Mouse (Mus musculus): ENCODE measurements around the gene Asic3. TPM values are rescaled to one million over a fixed set of nuclear protein-coding genes. Genes with fewer than 3 reads are reported as not detected.
A peak's percentile ranks its signal among the peaks of the same experiment; 100 is the strongest.

The Asic3 gene
- polyA plus RNA-seq, 1 experiment from 2014 or later = 0.34 TPM

DNA sequence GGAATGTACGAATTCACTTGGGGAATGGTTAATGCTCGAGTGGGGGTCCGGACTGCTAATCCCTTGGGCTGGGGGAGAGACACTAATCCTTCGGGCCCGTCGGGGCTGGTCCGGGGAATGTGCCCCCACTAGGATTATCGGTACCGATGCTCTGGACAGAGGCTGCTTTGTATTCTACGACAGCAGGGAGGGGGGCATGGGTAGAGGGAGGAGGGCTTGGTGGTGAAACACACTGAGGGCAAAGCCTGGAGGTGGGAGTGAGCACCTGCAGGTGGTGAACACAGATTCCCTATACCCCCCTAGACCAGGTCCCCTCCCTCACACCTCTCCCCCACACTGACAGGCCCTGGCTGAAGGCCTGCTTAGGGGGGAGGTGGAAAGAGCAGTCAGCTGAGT lies 12.8 kb downstream of the Asic3 start:
- WGBS = under 1% methylated on average over 10 of the region's 10 CpGs
- Histone ChIP-seq H3K27ac (replicated peaks) (peak overlapping the region; percentile 90), H3K4me1 (peaks cover 67% of the 10 kb centered on the region), H3K9me3 (no peaks in the 10 kb centered on the region), H3K27me3 (replicated peaks; ENCODE audit: low read depth, poor library complexity, severe bottlenecking) (peaks cover 24% of the 10 kb centered on the region), H3K36me3 (replicated peaks) (peaks cover 27% of the 10 kb centered on the region), H3K4me3 (peak overlapping the region; percentile 80)
- DNase-seq (ENCODE audit: low spot score) = peak; percentile 51

DNA sequence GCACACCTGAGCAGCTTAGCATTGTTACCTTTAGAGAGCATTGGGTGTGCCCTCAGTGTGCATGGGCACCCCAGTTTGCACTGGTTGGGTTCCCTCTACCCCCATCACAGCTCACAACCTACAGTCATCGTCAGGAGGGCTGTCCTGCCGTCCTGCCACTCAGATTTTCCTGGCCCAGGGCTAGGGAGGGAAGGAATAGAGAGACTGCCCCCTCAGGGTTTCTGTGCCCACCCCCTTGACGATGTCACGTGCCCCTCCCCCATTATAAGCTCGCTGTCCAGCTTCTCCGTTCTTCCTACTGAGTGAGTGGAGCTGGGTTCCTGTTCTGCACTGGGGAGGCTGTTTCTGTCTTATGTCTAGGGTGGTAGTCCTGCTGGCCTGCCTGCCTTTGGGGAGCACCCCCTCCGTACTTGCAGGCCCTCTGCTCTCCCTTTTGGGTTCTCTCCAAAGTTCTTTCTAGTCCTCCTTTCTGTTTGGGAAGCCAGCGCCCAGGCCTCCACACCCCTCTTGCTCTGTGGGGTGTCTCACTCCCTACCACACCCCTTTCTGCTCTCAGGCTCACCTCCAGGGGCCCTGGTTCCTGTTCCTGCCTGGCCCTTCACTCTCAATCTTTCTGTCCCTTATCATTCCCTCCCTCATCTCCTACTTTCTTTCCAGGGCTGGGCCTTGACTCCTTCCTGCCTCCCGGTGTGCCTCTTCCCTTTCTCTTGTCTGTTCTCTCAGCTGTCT lies 13.5 kb downstream of the Asic3 start:
- Histone ChIP-seq H3K27ac (replicated peaks) (peak overlapping the region; percentile 90; the same call in 1 of the 2 replicates), H3K27me3 (replicated peaks; ENCODE audit: low read depth, poor library complexity, severe bottlenecking) (peaks cover 24% of the 10 kb centered on the region), H3K9me3 (no peaks in the 10 kb centered on the region), H3K4me3 (peak overlapping the region; percentile 80), H3K36me3 (replicated peaks) (peaks cover 29% of the 10 kb centered on the region), H3K4me1 (peaks cover 67% of the 10 kb centered on the region)
- DNase-seq (ENCODE audit: low spot score) = peak; percentile 18
- 9% methylated on average over 9 of the region's 9 CpGs for WGBS

DNA sequence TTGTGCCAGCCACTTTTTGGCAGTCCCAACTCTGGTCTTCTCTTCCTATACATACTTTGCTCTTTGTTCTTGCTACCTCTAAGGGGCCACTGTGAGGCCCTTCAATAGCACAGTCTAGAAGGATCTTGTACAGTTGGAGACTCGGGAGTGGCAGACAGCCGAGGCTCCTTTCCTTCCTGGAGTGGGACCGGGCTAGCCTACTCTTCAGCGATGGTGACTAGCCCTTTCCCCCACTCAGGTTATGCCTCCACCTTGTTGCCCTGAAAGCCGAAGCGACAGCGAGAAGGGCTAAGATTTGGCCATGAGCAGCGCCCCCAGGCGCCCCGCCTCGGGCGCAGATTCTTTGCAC lies 14.1 kb downstream of the Asic3 start:
- peak overlapping the region; percentile 80 for H3K4me3 ChIP-seq

DNA sequence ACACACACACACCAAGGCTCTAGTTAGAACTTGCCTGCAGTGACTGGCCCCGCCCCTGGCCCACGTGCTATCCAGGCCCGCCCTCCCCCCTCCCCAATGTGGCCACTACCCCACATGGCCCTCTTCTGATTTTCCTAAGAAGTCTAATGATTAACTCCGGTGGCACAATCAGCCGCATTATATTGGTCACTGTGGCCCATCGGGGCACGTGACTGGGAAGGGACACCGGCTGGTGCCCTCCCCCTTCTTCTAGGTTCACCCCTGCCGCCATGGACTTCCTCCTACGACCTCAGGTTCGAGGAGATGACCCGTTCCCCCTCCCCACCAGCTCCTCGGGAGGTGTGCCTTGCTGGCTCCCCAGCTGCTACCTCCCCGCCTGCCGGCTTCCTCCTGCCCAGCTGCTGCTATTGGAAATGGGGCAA lies 14.8 kb downstream of the Asic3 start:
- WGBS = 3% methylated on average over 15 of the region's 15 CpGs
- Histone ChIP-seq H3K27ac (replicated peaks) (peak overlapping the region; percentile 41; the same call in 1 of the 2 replicates), H3K36me3 (replicated peaks) (peaks cover 39% of the 10 kb centered on the region), H3K4me1 (peaks cover 56% of the 10 kb centered on the region), H3K27me3 (replicated peaks; ENCODE audit: low read depth, poor library complexity, severe bottlenecking) (peaks cover 24% of the 10 kb centered on the region), H3K9me3 (no peaks in the 10 kb centered on the region), H3K4me3 (peak overlapping the region; percentile 80)
- peak; percentile 71 for DNase-seq (ENCODE audit: low spot score)

More for the DNA sequence above, 14.1 kb downstream of the Asic3 start:
- Histone ChIP-seq H3K4me1 (peaks cover 63% of the 10 kb centered on the region), H3K27ac (replicated peaks) (peak overlapping the region; percentile 35; the same call in 1 of the 2 replicates), H3K9me3 (no peaks in the 10 kb centered on the region), H3K36me3 (replicated peaks) (peaks cover 31% of the 10 kb centered on the region), H3K27me3 (replicated peaks; ENCODE audit: low read depth, poor library complexity, severe bottlenecking) (peaks cover 24% of the 10 kb centered on the region)
- 9% methylated on average over 12 of the region's 12 CpGs for WGBS
- DNase-seq (ENCODE audit: low spot score) = no peak

DNA sequence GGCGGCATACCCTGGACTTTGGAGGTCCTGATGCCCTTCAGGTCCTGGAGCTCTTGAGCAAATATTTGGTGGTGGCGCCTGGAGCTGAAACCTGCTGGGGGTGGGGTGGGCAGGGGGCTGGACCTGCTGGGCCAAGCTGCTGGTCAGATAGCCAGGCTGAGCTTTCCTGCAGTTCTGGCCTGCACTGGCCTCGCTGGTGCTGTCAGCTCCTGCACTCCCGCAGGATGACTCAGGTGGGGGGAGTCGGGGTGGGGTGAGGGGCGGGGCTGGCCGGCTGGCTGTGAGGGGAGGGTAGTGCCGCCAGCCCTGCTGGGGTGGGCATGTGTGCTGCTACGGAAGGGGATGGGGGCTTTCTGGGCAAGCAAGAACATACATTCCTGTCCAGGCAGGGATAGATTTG lies 15.4 kb downstream of the Asic3 start:
- H3K36me3 ChIP-seq (replicated peaks) = peaks cover 45% of the 10 kb centered on the region
- peak; percentile 43 for DNase-seq (ENCODE audit: low spot score)
- H3K27me3 ChIP-seq (replicated peaks; ENCODE audit: low read depth, poor library complexity, severe bottlenecking) = peaks cover 24% of the 10 kb centered on the region
- WGBS = 16% methylated on average over 9 of the region's 9 CpGs
- H3K4me3 ChIP-seq = peak overlapping the region; percentile 80
- H3K4me1 ChIP-seq = peaks cover 55% of the 10 kb centered on the region
- H3K27ac ChIP-seq (replicated peaks) = 0 out of 2 replicates have a peak overlapping the region, but pooled peaks have one; percentile 41
- H3K9me3 ChIP-seq = no peaks in the 10 kb centered on the region

DNA sequence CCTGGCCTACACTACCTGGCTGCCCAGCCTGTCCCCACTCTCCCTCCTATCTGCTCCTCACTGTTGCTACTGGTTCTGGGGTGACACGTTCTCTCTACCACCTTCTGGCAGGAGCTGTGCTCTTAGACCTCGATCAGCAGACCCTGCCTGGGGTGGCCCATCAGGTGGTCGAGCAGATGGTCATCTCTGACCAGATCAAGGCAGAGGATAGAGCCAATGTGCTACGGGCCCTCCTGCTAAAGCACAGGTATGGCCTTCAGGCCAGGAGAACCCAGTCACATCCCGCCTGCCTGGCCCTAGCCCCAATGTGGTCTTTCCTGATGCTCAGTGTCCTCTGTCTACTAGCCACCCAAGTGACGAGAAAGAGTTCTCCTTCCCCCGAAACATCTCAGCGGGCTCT lies 20.8 kb downstream of the Asic3 start:
- peaks cover 92% of the 10 kb centered on the region for H3K36me3 ChIP-seq (replicated peaks)
- WGBS = 87% methylated on average over 8 of the region's 8 CpGs
- no peak overlapping the region for H3K27ac ChIP-seq (replicated peaks)

DNA sequence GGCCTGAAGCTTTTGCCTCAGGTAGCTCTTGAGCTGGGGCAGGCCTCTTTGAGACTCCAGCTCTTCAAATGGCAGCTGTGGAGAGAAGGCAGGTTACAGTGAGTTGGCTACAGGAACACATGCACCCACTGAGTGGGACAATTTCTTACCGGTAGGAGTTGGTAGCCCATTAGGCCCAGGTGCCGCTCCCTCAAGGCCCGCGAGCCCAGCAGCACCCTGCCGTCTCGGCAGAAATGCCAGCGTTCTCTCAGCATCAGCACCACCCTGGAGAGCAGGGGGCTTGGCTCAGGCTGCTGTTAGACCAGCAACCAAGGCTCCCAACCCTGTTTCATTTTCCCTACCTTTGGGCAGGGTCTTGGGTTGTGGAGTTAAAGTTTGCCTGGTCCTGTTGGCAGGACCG lies 28.0 kb downstream of the Asic3 start:
- Histone ChIP-seq H3K9me3 (no peaks in the 10 kb centered on the region), H3K4me1 (peaks cover 27% of the 10 kb centered on the region), H3K27ac (replicated peaks) (no peak overlapping the region), H3K4me3 (no peak overlapping the region), H3K36me3 (replicated peaks) (peaks cover 72% of the 10 kb centered on the region), H3K27me3 (replicated peaks; ENCODE audit: low read depth, poor library complexity, severe bottlenecking) (no peaks in the 10 kb centered on the region)
- WGBS = 95% methylated on average over 8 of the region's 8 CpGs
- DNase-seq (ENCODE audit: low spot score) = no peak

More for the DNA sequence above, 20.8 kb downstream of the Asic3 start:
- no peak overlapping the region for H3K4me3 ChIP-seq
- no peak for DNase-seq (ENCODE audit: low spot score)
- peaks cover 6% of the 10 kb centered on the region for H3K4me1 ChIP-seq
- no peaks in the 10 kb centered on the region for H3K27me3 ChIP-seq (replicated peaks; ENCODE audit: low read depth, poor library complexity, severe bottlenecking)
- H3K9me3 ChIP-seq = no peaks in the 10 kb centered on the region

DNA sequence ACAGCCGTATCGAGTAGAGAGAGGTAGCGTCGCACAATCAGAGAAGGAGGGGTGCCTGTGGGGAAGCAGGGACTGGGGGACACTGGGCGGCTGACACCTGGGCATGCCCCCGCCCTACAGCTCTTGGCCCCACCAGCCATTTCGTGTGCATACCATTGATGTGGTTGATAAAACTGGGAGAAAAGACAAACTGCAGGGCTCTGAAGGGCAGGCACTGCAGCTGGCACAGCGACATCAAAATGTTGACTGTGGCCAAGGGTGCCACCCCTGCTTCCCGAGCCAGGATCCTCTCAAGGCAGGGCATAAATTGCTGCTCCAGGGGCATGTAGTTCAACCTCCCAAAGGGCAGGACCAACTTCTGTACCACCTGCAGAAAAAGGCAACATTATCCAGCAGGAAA lies 28.8 kb downstream of the Asic3 start:
- Histone ChIP-seq H3K27ac (replicated peaks) (no peak overlapping the region), H3K4me3 (no peak overlapping the region), H3K27me3 (replicated peaks; ENCODE audit: low read depth, poor library complexity, severe bottlenecking) (no peaks in the 10 kb centered on the region), H3K4me1 (peaks cover 36% of the 10 kb centered on the region), H3K36me3 (replicated peaks) (peaks cover 64% of the 10 kb centered on the region), H3K9me3 (no peaks in the 10 kb centered on the region)
- 91% methylated on average over 9 of the region's 9 CpGs for WGBS
- DNase-seq (ENCODE audit: low spot score) = no peak

DNA sequence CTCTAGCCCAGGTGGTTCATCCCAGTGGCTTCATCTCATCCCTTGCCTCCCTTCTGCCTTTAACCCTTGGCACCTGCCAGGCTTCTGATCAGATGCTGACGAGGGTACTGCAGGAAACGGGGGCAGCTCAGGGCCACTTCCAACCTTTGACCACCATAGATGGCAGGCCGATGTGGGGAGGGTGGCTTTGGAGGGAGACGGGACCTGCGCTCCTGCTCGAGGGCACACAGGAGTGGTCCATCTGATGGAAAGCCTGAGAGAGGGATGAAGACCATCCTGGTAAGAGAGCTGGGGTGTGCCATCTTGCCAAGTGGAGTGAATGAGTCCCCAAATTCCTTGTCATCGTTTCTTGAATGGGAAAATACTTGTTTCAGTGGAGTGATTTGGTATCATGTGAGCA lies 30.0 kb downstream of the Asic3 start:
- H3K36me3 ChIP-seq (replicated peaks) = peaks cover 59% of the 10 kb centered on the region
- no peaks in the 10 kb centered on the region for H3K27me3 ChIP-seq (replicated peaks; ENCODE audit: low read depth, poor library complexity, severe bottlenecking)
- H3K27ac ChIP-seq (replicated peaks) = no peak overlapping the region
- no peak overlapping the region for H3K4me3 ChIP-seq
- H3K9me3 ChIP-seq = no peaks in the 10 kb centered on the region
- DNase-seq (ENCODE audit: low spot score) = no peak
- peaks cover 47% of the 10 kb centered on the region for H3K4me1 ChIP-seq
- WGBS = 91% methylated on average over 7 of the region's 7 CpGs

DNA sequence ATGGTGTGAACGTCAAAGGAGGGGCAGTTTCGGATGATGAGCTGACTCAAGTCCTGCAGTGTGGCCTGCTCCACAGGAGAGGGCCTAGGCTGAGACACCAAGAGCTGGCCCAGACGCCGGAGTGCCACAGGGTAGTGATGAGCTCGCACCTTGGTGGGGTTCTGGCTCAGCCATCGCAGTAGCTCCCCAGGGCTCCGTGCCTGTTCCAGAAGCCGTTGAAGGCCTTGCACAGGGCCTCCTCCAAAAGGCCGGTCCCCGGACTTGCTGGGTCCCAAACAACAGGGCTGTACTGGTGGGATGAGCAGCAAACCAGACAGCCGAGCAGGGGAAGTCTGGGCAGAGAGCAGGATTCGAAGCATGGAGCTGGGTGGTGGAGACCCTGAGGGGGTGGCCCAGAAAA lies 30.7 kb downstream of the Asic3 start:
- Histone ChIP-seq H3K4me3 (peak overlapping the region; percentile 98), H3K27ac (replicated peaks) (peak overlapping the region; percentile 98; the same call in 1 of the 2 replicates), H3K4me1 (peaks cover 47% of the 10 kb centered on the region), H3K36me3 (replicated peaks) (peaks cover 52% of the 10 kb centered on the region), H3K27me3 (replicated peaks; ENCODE audit: low read depth, poor library complexity, severe bottlenecking) (peaks cover 6% of the 10 kb centered on the region), H3K9me3 (no peaks in the 10 kb centered on the region)
- DNase-seq (ENCODE audit: low spot score) = no peak
- 86% methylated on average over 12 of the region's 12 CpGs for WGBS

DNA sequence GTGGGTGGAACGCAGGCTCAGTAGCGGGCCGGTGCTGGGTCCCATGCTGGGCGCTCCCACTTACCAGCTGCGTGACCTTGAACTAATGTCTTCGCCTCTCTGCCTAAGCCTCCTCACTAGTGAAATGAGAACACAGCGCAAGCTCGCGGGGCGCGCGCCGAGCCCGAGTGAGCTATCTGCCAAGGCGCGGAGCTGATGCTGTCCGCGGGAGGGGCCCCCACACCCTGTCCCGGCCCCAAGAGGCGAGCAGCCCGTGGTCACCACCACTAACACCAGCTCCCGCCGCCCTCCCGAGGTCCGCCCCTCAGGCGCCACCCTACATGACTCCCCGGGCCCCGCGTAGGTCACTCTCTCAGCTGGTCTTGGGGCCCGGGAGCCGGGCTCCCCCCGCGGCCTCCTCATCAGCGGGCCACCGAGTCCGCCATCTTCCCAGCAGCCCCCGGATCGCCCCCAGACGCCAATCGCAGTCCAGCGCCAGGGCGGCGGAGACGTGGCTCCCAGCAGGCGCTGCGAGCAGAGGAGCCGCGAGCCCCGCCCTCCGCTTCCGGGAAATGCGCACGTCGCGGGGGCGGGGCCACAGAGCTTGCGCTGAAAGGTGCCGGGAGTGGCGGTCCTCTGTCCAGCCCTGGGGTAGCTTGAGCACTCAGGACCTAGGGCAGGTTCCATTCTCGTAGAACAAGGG lies 31.7 kb downstream of the Asic3 start, which contains the start of gene Fastk:
TSS of gene Fastk (minus strand) at position 542 of the 682 bp plus-strand sequence.
- no peaks in the 10 kb centered on the region for H3K9me3 ChIP-seq
- peaks cover 42% of the 10 kb centered on the region for H3K36me3 ChIP-seq (replicated peaks)
- DNase-seq (ENCODE audit: low spot score) = peak; percentile 95
- peaks cover 47% of the 10 kb centered on the region for H3K4me1 ChIP-seq
- peak within 1 kb of the TSS; percentile 98 for H3K4me3 ChIP-seq
- peaks cover 13% of the 10 kb centered on the region for H3K27me3 ChIP-seq (replicated peaks; ENCODE audit: low read depth, poor library complexity, severe bottlenecking)
- under 1% methylated on average over 60 of the region's 60 CpGs for WGBS
- H3K27ac ChIP-seq (replicated peaks) = peak within 1 kb of the TSS; percentile 98

DNA sequence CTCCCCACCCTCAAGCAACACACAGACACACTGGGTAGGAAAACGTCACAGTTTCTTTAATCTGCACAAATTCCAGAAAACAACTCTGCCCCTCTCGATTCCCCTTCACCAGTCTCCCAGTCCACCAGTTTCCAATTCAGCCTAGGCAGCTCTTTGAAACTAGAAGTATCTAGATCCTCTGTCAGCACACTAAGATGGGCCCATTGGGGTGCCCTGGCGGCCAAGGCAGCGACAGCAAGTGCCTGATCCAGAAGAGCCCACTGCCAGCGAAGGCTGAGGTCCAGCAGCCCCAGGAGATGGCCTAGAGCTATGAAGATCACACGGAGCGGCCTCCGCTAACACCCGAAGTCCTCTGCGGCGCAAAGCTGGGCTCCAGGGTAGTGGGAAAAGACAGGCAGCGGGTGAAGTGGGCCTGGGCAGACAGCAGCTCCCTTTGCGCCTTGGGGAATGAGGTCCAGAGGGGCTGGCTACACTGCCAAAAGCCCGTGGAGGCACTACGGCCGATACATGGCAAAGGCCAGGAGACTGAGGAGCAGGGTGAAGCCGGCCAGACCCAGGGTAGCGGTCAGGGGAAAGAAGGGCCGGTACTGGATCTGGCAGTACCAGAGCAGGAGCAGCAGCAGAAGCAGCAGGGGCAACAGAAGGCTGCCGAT lies 32.4 kb downstream of the Asic3 start:
- no peak for DNase-seq (ENCODE audit: low spot score)
- peaks cover 18% of the 10 kb centered on the region for H3K27me3 ChIP-seq (replicated peaks; ENCODE audit: low read depth, poor library complexity, severe bottlenecking)
- H3K4me1 ChIP-seq = peaks cover 47% of the 10 kb centered on the region
- H3K9me3 ChIP-seq = no peaks in the 10 kb centered on the region
- H3K36me3 ChIP-seq (replicated peaks) = peaks cover 35% of the 10 kb centered on the region
- H3K27ac ChIP-seq (replicated peaks) = peak overlapping the region; percentile 98
- H3K4me3 ChIP-seq = peak overlapping the region; percentile 98
- WGBS = 56% methylated on average over 20 of the region's 20 CpGs

Measured in embryonic facial prominence, embryonic 10.5 days (tissue).